Mouse (Mus musculus) liver, embryonic 14.5 days (tissue): ENCODE results near the gene Mutyh. TPM values are rescaled to one million over a fixed set of nuclear protein-coding genes. Genes with fewer than 3 reads are reported as not detected.

Experiments
- ATAC-seq: fragments of 200-750 bp; cut with Nextera tagmentation; 2 replicates; pipeline ENCODE4 v1.8.0; 2017; ENCODE audit warnings: moderate number of reproducible peaks, mild to moderate bottlenecking, moderate library complexity; ENCODE audit not compliant: insufficient read depth
- DNase-seq, 3 experiments: peaks; one replicate each; pipeline ENCODE4 v3.0.0-alpha.2; 2012 to 2013; ENCODE audit warnings: low read depth in 3 of 3, low spot score in 3 of 3
- H3K27ac ChIP-seq: fragments of 300-500 bp; sonication (generic); 2 replicates; pipeline ENCODE4 v1.5.1; 2014; ENCODE audit warnings: moderate library complexity, mild to moderate bottlenecking, control low read depth, inconsistent platforms
- H3K27me3 ChIP-seq: fragments of 300-500 bp; sonication (generic); 2 replicates; pipeline ENCODE4 v1.6.1; 2014; ENCODE audit warnings: mild to moderate bottlenecking, low read length, moderate library complexity; ENCODE audit not compliant: control insufficient read depth, insufficient read depth
- H3K36me3 ChIP-seq: fragments of 300-500 bp; sonication (generic); replicated peaks from 2 replicates; pipeline ENCODE4 v1.6.1; 2014; ENCODE audit warnings: low read depth; ENCODE audit not compliant: control insufficient read depth, insufficient read depth
- H3K4me1 ChIP-seq, 2 experiments: fragments of 200-500 bp in 1 of 2; fragments of 300-500 bp in 1 of 2; sonication (generic) in 1 of 2; replicated peaks; 2 replicates each; pipeline ENCODE4 v1.6.1; 2012 to 2014; ENCODE audit warnings: antibody characterized with exemption in 1 of 2, inconsistent platforms in 1 of 2, low read length in 1 of 2; ENCODE audit not compliant: control insufficient read depth in 2 of 2, insufficient read depth in 2 of 2
- H3K4me2 ChIP-seq: fragments of 300-500 bp; sonication (generic); 2 replicates; pipeline ENCODE4 v1.6.1; 2014; ENCODE audit warnings: low read depth, mild to moderate bottlenecking, control low read depth, moderate library complexity
- H3K4me3 ChIP-seq, 2 experiments: fragments of 200-500 bp in 1 of 2; fragments of 300-500 bp in 1 of 2; sonication (generic) in 1 of 2; 2 replicates each; pipeline ENCODE4 v1.5.1; 2012 to 2014; ENCODE audit warnings: low read depth in 2 of 2, low read length in 2 of 2, mild to moderate bottlenecking in 2 of 2, control low read depth in 1 of 2, inconsistent platforms in 1 of 2, moderate library complexity in 1 of 2; ENCODE audit not compliant: insufficient read depth in 1 of 2
- H3K9ac ChIP-seq: fragments of 300-500 bp; sonication (generic); replicated peaks from 2 replicates; pipeline ENCODE4 v1.6.1; 2014; ENCODE audit warnings: mild to moderate bottlenecking, control low read depth, moderate library complexity
- H3K9me3 ChIP-seq: fragments of 300-500 bp; sonication (generic); 2 replicates; pipeline ENCODE4 v1.6.1; 2016; ENCODE audit warnings: low read length, mixed read lengths; ENCODE audit not compliant: control insufficient read depth
- CTCF ChIP-seq: IDR thresholded peaks from 2 replicates; pipeline ENCODE4 v1.5.1; 2016; ENCODE audit warnings: antibody characterized with exemption, low read depth, control low read depth
- EP300 ChIP-seq: IDR thresholded peaks from 2 replicates; pipeline ENCODE4 v1.6.1; 2016; ENCODE audit warnings: antibody characterized with exemption, low read depth
- WGBS: fragments of 180-500 bp; shearing (Covaris S2); extraction: QIAGEN DNeasy Blood & Tissue Kit; methylation state at CpG from one replicate; pipeline ENCODE4 v1.1.7; 2014; ENCODE audit not compliant: insufficient replicate concordance; 5-methylcytosine and 5-hydroxymethylcytosine counted together
- polyA plus RNA-seq, 2 experiments: library from polyadenylated mRNA; depleted of rRNA in 1 of 2; stranded (reverse) in 1 of 2; unstranded in 1 of 2; fragments of >200 nt; fragmentation: Nextera tagmentation in 1 of 2; extraction: Ambion mirVana in 1 of 2; gene quantifications; 2 replicates each; pipeline versions ENCODE4 v1.2.1 to v1.2.3; 2012 to 2014

Mutyh gene
- polyA plus RNA-seq, 2 experiments = 1.7 to 3.5 TPM

GRCm38 (mm10) chr4:116799901-116800300 is 7.6 kb upstream of the Mutyh start:
- 18% methylated on average over 5 of the region's 5 CpGs for WGBS
- Histone ChIP-seq H3K4me1 (no peaks in the 10 kb centered on the region), H3K27ac (no peak overlapping the region), H3K27me3 (no peaks in the 10 kb centered on the region), H3K36me3 (peaks cover 14% of the 10 kb centered on the region), H3K9ac (no peak overlapping the region), H3K4me2 (no peak overlapping the region), H3K4me3 (no peak overlapping the region), H3K9me3 (no peaks in the 10 kb centered on the region)
- no peak for TF ChIP-seq EP300
- peak; percentile 62 for TF ChIP-seq CTCF
- ATAC-seq = no peak
- DNase-seq = no peak

- Histone ChIP-seq H3K27ac (no peak overlapping the region), H3K36me3 (no peaks in the 10 kb centered on the region; the same call in 1 of the 2 replicates), H3K4me1 (peaks cover 8% of the 10 kb centered on the region in 2 experiments), H3K4me3 (no peak overlapping the region), H3K27me3 (no peaks in the 10 kb centered on the region), H3K4me2 (no peak overlapping the region), H3K9ac (no peak overlapping the region), H3K9me3 (no peaks in the 10 kb centered on the region)
- 13% methylated on average over 3 of the region's 3 CpGs for WGBS
- no peak for DNase-seq
- ATAC-seq = no peak
- TF ChIP-seq EP300 (no peak), CTCF (no peak)
Observed at GRCm38 (mm10) chr4:116811012-116811411, 3.5 kb downstream of the Mutyh start.

GRCm38 (mm10) chr4:116815276-116815675 is 7.8 kb downstream of the Mutyh start:
- H3K4me2 ChIP-seq = no peak overlapping the region
- no peaks in the 10 kb centered on the region for H3K9me3 ChIP-seq
- ATAC-seq (no peak), DNase-seq (no peak)
- no peak overlapping the region for H3K4me3 ChIP-seq
- peaks cover 5% of the 10 kb centered on the region for H3K27me3 ChIP-seq
- TF ChIP-seq EP300 (no peak), CTCF (no peak)
- H3K36me3 ChIP-seq = no peaks in the 10 kb centered on the region
- 83% methylated on average over 5 of the region's 5 CpGs for WGBS
- H3K9ac ChIP-seq = no peak overlapping the region
- 0 out of 4 replicates have a peak, but pooled peaks cover 0 to 1% of the 10 kb centered on the region in 2 experiments for H3K4me1 ChIP-seq
- no peak overlapping the region for H3K27ac ChIP-seq

GRCm38 (mm10) chr4:116817486-116817885 is 10.0 kb downstream of the Mutyh start:
- Histone ChIP-seq H3K4me1 (peaks cover 0 to 3% of the 10 kb centered on the region in 2 experiments; a peak in 1 of 4 replicates), H3K27ac (no peak overlapping the region), H3K36me3 (no peaks in the 10 kb centered on the region), H3K9ac (no peak overlapping the region), H3K27me3 (peaks cover 9% of the 10 kb centered on the region), H3K4me2 (no peak overlapping the region), H3K9me3 (no peaks in the 10 kb centered on the region), H3K4me3 (no peak overlapping the region)
- no peak for TF ChIP-seq CTCF
- TF ChIP-seq EP300 = no peak
- WGBS = 62% methylated on average over 6 of the region's 6 CpGs
- ATAC-seq (no peak), DNase-seq (no peak)

- H3K4me2 ChIP-seq = peak overlapping the region; percentile 76
- 33% methylated on average over 32 of the region's 32 CpGs for WGBS
- DNase-seq (no peak), ATAC-seq (no peak)
- H3K27me3 ChIP-seq = peaks cover 9% of the 10 kb centered on the region
- no peaks in the 10 kb centered on the region for H3K9me3 ChIP-seq
- peaks cover 3 to 10% of the 10 kb centered on the region in 2 experiments; a peak in 3 of 4 replicates for H3K4me1 ChIP-seq
- no peak overlapping the region for H3K9ac ChIP-seq
- H3K4me3 ChIP-seq = peak overlapping the region in 1 of 2 experiments; percentile 46; a peak in 2 of 4 replicates
- H3K36me3 ChIP-seq = no peaks in the 10 kb centered on the region
- TF ChIP-seq CTCF = no peak
- TF ChIP-seq EP300 = no peak
- no peak overlapping the region for H3K27ac ChIP-seq
Observed at GRCm38 (mm10) chr4:116819968-116820901, 12.7 kb downstream of the Mutyh start.
